Mouse (Mus musculus): ENCODE results near the gene Gsc2. TPM values are rescaled to one million over a fixed set of nuclear protein-coding genes. Genes with fewer than 3 reads are reported as not detected.
"Not testable (repeated sequence)": the region's sequence is repeated elsewhere in the genome, so short reads cannot be mapped to it uniquely, and the experiment has no call there.

Gsc2 gene
- polyA plus RNA-seq (2014; fragmentation: Nextera tagmentation; extraction: Ambion mirVana), result not detected in 2 replicates

- ATAC-seq (ENCODE audit: insufficient number of reproducible peaks, low FRiP score, low TSS enrichment, low read depth) (no peak), DNase-seq (ENCODE audit: low spot score) (peak; percentile 58)
- Histone ChIP-seq H3K9me3 (ENCODE audit: control insufficient read depth, low read length) (no peaks in the 10 kb centered on the region), H3K27ac (replicated peaks; ENCODE audit: low read depth, low read length) (no peak within 1 kb of the TSS), H3K36me3 (ENCODE audit: control insufficient read depth, insufficient read depth, low read length) (no peaks in the 10 kb centered on the region), H3K4me3 (ENCODE audit: low read depth, low read length) (peak within 1 kb of the TSS; percentile 32), H3K27me3 (ENCODE audit: control insufficient read depth, insufficient read depth, low read length) (peaks cover 52% of the 10 kb centered on the region), H3K4me1 (ENCODE audit: control insufficient read depth, insufficient read depth, low read length) (peaks cover 13% of the 10 kb centered on the region), H3K9ac (ENCODE audit: low read length) (no peak within 1 kb of the TSS), H3K4me2 (ENCODE audit: low read depth, severe bottlenecking) (peak within 1 kb of the TSS; percentile 53)
- WGBS, result under 1% methylated on average over 97 of the region's 106 CpGs
Observed at GRCm38 (mm10) chr16:17914307-17915249, at the start of gene Gsc2. Gsc2 (minus strand) TSS chr16:17915059.

- ATAC-seq (ENCODE audit: insufficient number of reproducible peaks, low FRiP score, low TSS enrichment, low read depth) (no peak), DNase-seq (ENCODE audit: low spot score) (no peak)
- Histone ChIP-seq H3K4me2 (ENCODE audit: low read depth, severe bottlenecking) (no peak overlapping the region), H3K9ac (ENCODE audit: low read length) (no peak overlapping the region), H3K9me3 (ENCODE audit: control insufficient read depth, low read length) (no peaks in the 10 kb centered on the region), H3K4me1 (ENCODE audit: control insufficient read depth, insufficient read depth, low read length) (no peaks in the 10 kb centered on the region), H3K36me3 (ENCODE audit: control insufficient read depth, insufficient read depth, low read length) (no peaks in the 10 kb centered on the region), H3K4me3 (ENCODE audit: low read depth, low read length) (no peak overlapping the region), H3K27ac (replicated peaks; ENCODE audit: low read depth, low read length) (no peak overlapping the region), H3K27me3 (ENCODE audit: control insufficient read depth, insufficient read depth, low read length) (no peaks in the 10 kb centered on the region)
- WGBS, result 84% methylated on average over 7 of the region's 7 CpGs
Observed at GRCm38 (mm10) chr16:17962091-17962490, 47.2 kb upstream of the Gsc2 start.

GRCm38 (mm10) chr16:17956052-17956638 is 41.3 kb upstream of the Gsc2 start:
- H3K27ac ChIP-seq (replicated peaks; ENCODE audit: low read depth, low read length); H3K4me1 ChIP-seq (ENCODE audit: control insufficient read depth, insufficient read depth, low read length); DNase-seq (ENCODE audit: low spot score); ATAC-seq (ENCODE audit: insufficient number of reproducible peaks, low FRiP score, low TSS enrichment, low read depth); H3K36me3 ChIP-seq (ENCODE audit: control insufficient read depth, insufficient read depth, low read length); H3K9ac ChIP-seq (ENCODE audit: low read length); H3K27me3 ChIP-seq (ENCODE audit: control insufficient read depth, insufficient read depth, low read length); H3K9me3 ChIP-seq (ENCODE audit: control insufficient read depth, low read length); H3K4me3 ChIP-seq (ENCODE audit: low read depth, low read length); H3K4me2 ChIP-seq (ENCODE audit: low read depth, severe bottlenecking): not testable (repeated sequence)
- whole genome bisulfite sequencing, result 96% methylated on average over 16 of the region's 17 CpGs

- Histone ChIP-seq H3K27ac (replicated peaks; ENCODE audit: low read depth, low read length) (no peak overlapping the region), H3K9ac (ENCODE audit: low read length) (no peak overlapping the region), H3K4me3 (ENCODE audit: low read depth, low read length) (no peak overlapping the region), H3K9me3 (ENCODE audit: control insufficient read depth, low read length) (no peaks in the 10 kb centered on the region), H3K4me1 (ENCODE audit: control insufficient read depth, insufficient read depth, low read length) (no peaks in the 10 kb centered on the region), H3K4me2 (ENCODE audit: low read depth, severe bottlenecking) (no peak overlapping the region), H3K36me3 (ENCODE audit: control insufficient read depth, insufficient read depth, low read length) (no peaks in the 10 kb centered on the region), H3K27me3 (ENCODE audit: control insufficient read depth, insufficient read depth, low read length) (no peaks in the 10 kb centered on the region)
- ATAC-seq (ENCODE audit: insufficient number of reproducible peaks, low FRiP score, low TSS enrichment, low read depth) (no peak), DNase-seq (ENCODE audit: low spot score) (no peak)
- 81% methylated on average over 3 of the region's 4 CpGs for WGBS
Observed at GRCm38 (mm10) chr16:17951618-17952017, 36.8 kb upstream of the Gsc2 start.

- no peaks in the 10 kb centered on the region for H3K36me3 ChIP-seq (ENCODE audit: control insufficient read depth, insufficient read depth, low read length)
- WGBS, result 80% methylated on average over 4 of the region's 4 CpGs
- H3K27me3 ChIP-seq (ENCODE audit: control insufficient read depth, insufficient read depth, low read length), result no peaks in the 10 kb centered on the region
- H3K27ac ChIP-seq (replicated peaks; ENCODE audit: low read depth, low read length), result no peak overlapping the region
- no peak overlapping the region for H3K4me2 ChIP-seq (ENCODE audit: low read depth, severe bottlenecking)
- H3K4me3 ChIP-seq (ENCODE audit: low read depth, low read length), result no peak overlapping the region
- no peaks in the 10 kb centered on the region for H3K4me1 ChIP-seq (ENCODE audit: control insufficient read depth, insufficient read depth, low read length)
- ATAC-seq (ENCODE audit: insufficient number of reproducible peaks, low FRiP score, low TSS enrichment, low read depth) (no peak), DNase-seq (ENCODE audit: low spot score) (no peak)
- H3K9me3 ChIP-seq (ENCODE audit: control insufficient read depth, low read length), result no peaks in the 10 kb centered on the region
- H3K9ac ChIP-seq (ENCODE audit: low read length), result no peak overlapping the region
Observed at GRCm38 (mm10) chr16:17950068-17950467, 35.2 kb upstream of the Gsc2 start.

- WGBS, result 49% methylated on average over 2 of the region's 2 CpGs
- ATAC-seq (ENCODE audit: insufficient number of reproducible peaks, low FRiP score, low TSS enrichment, low read depth), result no peak
- no peak for DNase-seq (ENCODE audit: low spot score)
Observed at GRCm38 (mm10) chr16:17949421-17949877, 34.6 kb upstream of the Gsc2 start.

GRCm38 (mm10) chr16:17945081-17945831 is 30.4 kb upstream of the Gsc2 start:
- H3K4me3 ChIP-seq (ENCODE audit: low read depth, low read length), result no peak overlapping the region
- ATAC-seq (ENCODE audit: insufficient number of reproducible peaks, low FRiP score, low TSS enrichment, low read depth) (no peak), DNase-seq (ENCODE audit: low spot score) (no peak)
- H3K36me3 ChIP-seq (ENCODE audit: control insufficient read depth, insufficient read depth, low read length), result no peaks in the 10 kb centered on the region
- 64% methylated on average over 7 of the region's 7 CpGs for WGBS
- no peaks in the 10 kb centered on the region for H3K27me3 ChIP-seq (ENCODE audit: control insufficient read depth, insufficient read depth, low read length)
- H3K27ac ChIP-seq (replicated peaks; ENCODE audit: low read depth, low read length), result no peak overlapping the region
- no peak overlapping the region for H3K9ac ChIP-seq (ENCODE audit: low read length)
- no peak overlapping the region for H3K4me2 ChIP-seq (ENCODE audit: low read depth, severe bottlenecking)
- no peaks in the 10 kb centered on the region for H3K9me3 ChIP-seq (ENCODE audit: control insufficient read depth, low read length)
- H3K4me1 ChIP-seq (ENCODE audit: control insufficient read depth, insufficient read depth, low read length), result no peaks in the 10 kb centered on the region

More at GRCm38 (mm10) chr16:17949421-17949877, 34.6 kb upstream of the Gsc2 start:
- Histone ChIP-seq H3K9me3 (ENCODE audit: control insufficient read depth, low read length) (no peaks in the 10 kb centered on the region), H3K4me1 (ENCODE audit: control insufficient read depth, insufficient read depth, low read length) (no peaks in the 10 kb centered on the region), H3K4me2 (ENCODE audit: low read depth, severe bottlenecking) (no peak overlapping the region), H3K36me3 (ENCODE audit: control insufficient read depth, insufficient read depth, low read length) (no peaks in the 10 kb centered on the region), H3K9ac (ENCODE audit: low read length) (no peak overlapping the region), H3K27me3 (ENCODE audit: control insufficient read depth, insufficient read depth, low read length) (no peaks in the 10 kb centered on the region), H3K27ac (replicated peaks; ENCODE audit: low read depth, low read length) (no peak overlapping the region), H3K4me3 (ENCODE audit: low read depth, low read length) (no peak overlapping the region)

- Histone ChIP-seq H3K36me3 (ENCODE audit: control insufficient read depth, insufficient read depth, low read length) (no peaks in the 10 kb centered on the region), H3K9ac (ENCODE audit: low read length) (no peak overlapping the region), H3K9me3 (ENCODE audit: control insufficient read depth, low read length) (no peaks in the 10 kb centered on the region), H3K4me2 (ENCODE audit: low read depth, severe bottlenecking) (no peak overlapping the region), H3K27ac (replicated peaks; ENCODE audit: low read depth, low read length) (no peak overlapping the region), H3K4me1 (ENCODE audit: control insufficient read depth, insufficient read depth, low read length) (no peaks in the 10 kb centered on the region), H3K4me3 (ENCODE audit: low read depth, low read length) (no peak overlapping the region), H3K27me3 (ENCODE audit: control insufficient read depth, insufficient read depth, low read length) (no peaks in the 10 kb centered on the region)
- WGBS, result 67% methylated on average over 8 of the region's 8 CpGs
- no peak for ATAC-seq (ENCODE audit: insufficient number of reproducible peaks, low FRiP score, low TSS enrichment, low read depth)
- DNase-seq (ENCODE audit: low spot score), result no peak
Observed at GRCm38 (mm10) chr16:17943466-17943865, 28.6 kb upstream of the Gsc2 start.
